Comparison of ENCODE assay signal across 24 mouse cellular contexts in the genomic region with DNA sequence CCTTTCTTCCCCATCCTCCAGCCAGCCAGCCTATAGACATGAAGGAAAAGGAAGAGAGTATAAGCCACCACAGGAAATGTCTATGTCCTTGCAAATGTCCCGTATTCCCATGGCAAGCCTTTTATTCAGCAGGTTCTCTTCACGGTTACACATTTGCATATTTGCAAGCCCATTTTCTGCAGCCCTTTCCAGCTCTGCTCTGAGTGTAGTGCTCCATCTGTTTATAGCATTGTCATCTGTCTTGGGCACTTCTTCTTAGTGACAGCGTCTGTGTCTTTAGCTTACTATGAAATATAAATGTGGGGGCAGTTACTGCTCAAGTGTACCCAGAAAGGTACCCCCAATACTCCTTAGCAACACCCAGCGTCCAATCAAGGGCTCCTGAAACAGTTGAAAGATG.
A peak's percentile ranks its signal among the peaks of the same experiment; 100 is the strongest.
DNase-seq lines count a peak whose midpoint lies in the region; ATAC-seq lines count a peak whose summit lies in the region.
"Had no signal": no experiment of that assay in that cellular context is flagged by ENCODE, and none has a peak within 500 bp of the region (broad histone marks: within the 10 kb centered on the region; RNA-seq: fewer than 3 reads in every experiment).

No protein-coding gene starts in this region.

- no peaks in the 10 kb centered on the region for H3K4me1 ChIP-seq in forebrain, embryonic 16.5 days (replicated peaks; ENCODE audit: control insufficient read depth, insufficient read depth, low read length)
- no peaks in the 10 kb centered on the region for H3K4me1 ChIP-seq in forebrain, embryonic 13.5 days
- H3K4me1 ChIP-seq: forebrain, embryonic 10.5 days; forebrain, embryonic 15.5 days had no signal

- no peak overlapping the region for H3K4me2 ChIP-seq in forebrain, embryonic 16.5 days (ENCODE audit: low read length)
- no peak overlapping the region for H3K4me2 ChIP-seq in forebrain, embryonic 13.5 days
- H3K4me2 ChIP-seq: forebrain, embryonic 15.5 days; heart, embryonic 13.5 days; hindbrain, embryonic 14.5 days had no signal

- 71% methylated on average over 4 of the region's 4 CpGs for WGBS in forebrain, embryonic 16.5 days
- 71% methylated on average over 4 of the region's 4 CpGs for WGBS in forebrain, embryonic 13.5 days

- H3K36me3 ChIP-seq in forebrain, embryonic 16.5 days (ENCODE audit: control insufficient read depth, insufficient read depth) = no peaks in the 10 kb centered on the region
- no peaks in the 10 kb centered on the region for H3K36me3 ChIP-seq in forebrain, embryonic 13.5 days (ENCODE audit: poor library complexity, severe bottlenecking)
- H3K36me3 ChIP-seq: forebrain, embryonic 10.5 days; forebrain, embryonic 15.5 days; heart, embryonic 10.5 days; heart, embryonic 13.5 days had no signal

- peak; percentile 13 for DNase-seq in layer of hippocampus, adult 11-12 months (ENCODE audit: low spot score)
- no peak for DNase-seq in layer of hippocampus, postnatal 25 days (ENCODE audit: extremely low spot score in 1 of 2, low spot score in 1 of 2)
- DNase-seq in brain, adult 2 months (ENCODE audit: low read depth, low spot score) = peak; percentile 40
- DNase-seq in layer of hippocampus, adult 9-11 months = peak; percentile 33
- no peak for DNase-seq in liver
- DNase-seq: adrenal gland, adult 8-10 months; adrenal gland, postnatal 25 days; cerebellum, adult 18-20 months; cerebellum, adult 9-10 months; cerebellum, postnatal 14 days; gastrocnemius, postnatal 10 days; gastrocnemius, postnatal 36 days; heart, adult 2 months; heart, postnatal 14 days; heart, postnatal 4 days had no signal

- H3K27me3 ChIP-seq in forebrain, embryonic 16.5 days (replicated peaks; ENCODE audit: control insufficient read depth, insufficient read depth, low read length) = no peaks in the 10 kb centered on the region
- no peaks in the 10 kb centered on the region for H3K27me3 ChIP-seq in forebrain, embryonic 13.5 days
- H3K27me3 ChIP-seq: forebrain, embryonic 15.5 days; heart, embryonic 13.5 days had no signal

- no peak overlapping the region for H3K4me3 ChIP-seq in forebrain, embryonic 16.5 days (replicated peaks; ENCODE audit: low read length)
- H3K4me3 ChIP-seq in forebrain, embryonic 13.5 days = no peak overlapping the region
- H3K4me3 ChIP-seq: forebrain, embryonic 10.5 days; forebrain, embryonic 15.5 days; heart, adult 2 months; heart, embryonic 10.5 days; heart, embryonic 13.5 days had no signal

- H3K9me3 ChIP-seq in forebrain, embryonic 16.5 days (ENCODE audit: control insufficient read depth, low read length) = no peaks in the 10 kb centered on the region
- H3K9me3 ChIP-seq in forebrain, embryonic 13.5 days (replicated peaks) = no peaks in the 10 kb centered on the region
- H3K9me3 ChIP-seq: forebrain, embryonic 10.5 days; forebrain, embryonic 15.5 days; heart, embryonic 10.5 days; heart, embryonic 13.5 days had no signal

- H3K27ac ChIP-seq in forebrain, embryonic 16.5 days (ENCODE audit: low read length) = no peak overlapping the region
- no peak overlapping the region for H3K27ac ChIP-seq in forebrain, embryonic 13.5 days
- H3K27ac ChIP-seq: forebrain, embryonic 10.5 days; forebrain, embryonic 15.5 days; heart, adult 2 months; heart, embryonic 10.5 days; heart, embryonic 13.5 days; hindbrain, embryonic 14.5 days; hindbrain, postnatal 0 days had no signal

- H3K9ac ChIP-seq in forebrain, embryonic 16.5 days (replicated peaks; ENCODE audit: low read depth, low read length) = no peak overlapping the region
- H3K9ac ChIP-seq in forebrain, embryonic 13.5 days = no peak overlapping the region
- H3K9ac ChIP-seq: forebrain, embryonic 15.5 days; heart, embryonic 13.5 days; hindbrain, embryonic 14.5 days had no signal

- ATAC-seq in forebrain, embryonic 16.5 days = 0 out of 2 replicates have a peak, but pooled peaks have one; percentile 40
- ATAC-seq in forebrain, embryonic 13.5 days = no peak
- ATAC-seq: activated CD4-positive, CD25-positive, alpha-beta regulatory T cell, adult 4 months; forebrain, embryonic 15.5 days; hindbrain, postnatal 0 days had no signal

Comparison
In these comparisons a context has a peak if more than half of its experiments do, and no peak if none do; other contexts are left out.
1. DNase-seq: peak in layer of hippocampus, adult 11-12 months (single experiment), brain, adult 2 months (single experiment) and layer of hippocampus, adult 9-11 months (single experiment); none in layer of hippocampus, postnatal 25 days (0 of 2) and liver (single experiment).